Mouse (Mus musculus) CH12.LX (cell line): ENCODE results near the gene Dcaf4.

Experiments
- CTCF ChIP-seq, 2 experiments: IDR thresholded peaks in 1 of 2; conservative IDR thresholded peaks in 1 of 2; 2 replicates each; pipeline ENCODE4 v1.5.1; 2011 to 2012; ENCODE audit warnings: low read depth in 2 of 2, low read length in 2 of 2, improper control_type of control experiment in 1 of 2, inconsistent platforms in 1 of 2, mild to moderate bottlenecking in 1 of 2, moderate library complexity in 1 of 2
- JUN ChIP-seq: IDR thresholded peaks from 2 replicates; pipeline ENCODE4 v1.6.1; 2011; ENCODE audit warnings: low read depth, mild to moderate bottlenecking, low read length, improper control_type of control experiment, moderate library complexity; ENCODE audit not compliant: insufficient read depth
- MAZ ChIP-seq: IDR thresholded peaks from 2 replicates; pipeline ENCODE4 v1.6.1; 2012; ENCODE audit warnings: low read depth, mild to moderate bottlenecking, inconsistent platforms, low read length, improper control_type of control experiment, moderate library complexity

GRCm38 (mm10) chr12:83479140-83479539 is 41.1 kb upstream of the Dcaf4 start:
- no peak for TF ChIP-seq JUN
- no peak for TF ChIP-seq CTCF (conservative IDR thresholded peaks at IDR 0.05 in 1 of 2, IDR thresholded peaks at IDR 0.05 in 1 of 2; ENCODE audit: low read depth in 2 of 2, low read length in 2 of 2)
- TF ChIP-seq MAZ: no peak
